Mouse (Mus musculus) adrenal gland, postnatal 4 days (tissue): ENCODE data around the gene Ncam1. TPM values are rescaled to one million over a fixed set of nuclear protein-coding genes. Genes with fewer than 3 reads are reported as not detected.

Experiments
- DNase-seq, 2 experiments: peaks; one replicate each; pipeline ENCODE4 v3.0.0; 2021 to 2022; ENCODE audit warnings: low spot score in 2 of 2, mixed read lengths in 2 of 2
- total RNA-seq, 2 experiments: library from RNA; stranded (reverse); gene quantifications; 2 replicates each; pipeline ENCODE4 v1.2.3; 2021

The Ncam1 gene
- total RNA-seq, 2 experiments from 2014 or later = 107 to 130 TPM

- no peak for DNase-seq
These were observed 289.1 kb downstream of the Ncam1 start for GRCm38 (mm10) chr9:49509628-49510027.

GRCm38 (mm10) chr9:49509094-49509493 is 289.6 kb downstream of the Ncam1 start:
- no peak for DNase-seq

DNA sequence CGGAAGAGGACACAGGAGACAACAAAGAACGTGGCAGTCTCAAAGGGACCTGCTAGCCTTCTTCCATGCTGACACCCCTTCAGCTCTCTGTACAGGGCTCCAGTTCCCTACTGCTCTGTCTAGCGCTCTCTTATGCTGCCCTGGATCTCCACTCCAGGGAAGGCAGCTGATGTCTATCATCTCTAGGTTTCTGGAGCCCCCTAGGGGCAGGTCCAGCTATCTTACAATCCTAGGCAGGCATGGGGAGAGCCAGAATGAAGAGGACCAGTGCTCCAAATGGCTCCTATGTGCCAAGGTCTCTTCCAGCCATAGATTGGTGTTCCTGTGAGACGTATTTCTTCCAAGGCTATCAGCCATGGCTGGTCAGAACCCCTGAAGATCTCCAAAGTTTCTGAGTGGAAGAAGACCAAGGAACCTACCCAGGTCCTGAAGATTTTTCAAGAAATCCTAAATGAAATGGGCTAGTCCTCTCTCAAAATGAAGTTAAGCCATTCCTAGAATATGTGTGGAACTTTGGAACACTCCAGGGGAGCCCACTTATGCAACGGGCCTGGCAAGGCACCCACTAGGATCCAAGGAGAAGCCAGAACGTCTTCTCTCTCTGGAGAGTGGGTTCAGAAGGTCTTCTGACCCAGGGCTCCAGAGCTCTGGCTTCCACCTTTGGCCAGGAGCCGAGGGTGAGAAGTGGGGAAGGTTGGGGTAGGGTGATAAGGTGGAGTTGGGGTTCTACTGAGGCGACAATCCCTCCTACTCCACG is 290.7 kb downstream of the Ncam1 start:
- no peak for DNase-seq

GRCm38 (mm10) chr9:49504658-49505057 is 294.1 kb downstream of the Ncam1 start:
- no peak for DNase-seq

- DNase-seq = no peak
These were observed 296.5 kb downstream of the Ncam1 start for GRCm38 (mm10) chr9:49502245-49502644.

DNA sequence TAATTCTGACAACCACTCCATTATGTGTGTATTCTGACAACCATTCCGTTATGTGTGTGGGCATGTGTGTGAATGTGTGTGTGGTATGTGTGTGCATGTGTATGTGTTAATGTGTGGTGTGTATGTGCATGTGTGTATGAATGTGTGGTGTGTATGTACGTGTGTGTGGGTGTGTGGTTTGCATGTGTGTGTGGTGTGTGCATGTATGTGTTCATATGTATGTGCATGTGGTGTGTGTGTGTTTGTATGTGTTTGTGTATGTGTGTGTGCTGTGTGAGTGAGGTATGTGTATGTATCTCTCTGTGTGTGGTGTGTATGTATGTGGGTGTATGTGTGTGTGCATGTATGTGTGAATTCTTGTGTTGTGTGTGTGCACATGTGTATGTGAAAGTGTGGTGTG is 298.8 kb downstream of the Ncam1 start:
- DNase-seq = no peak

DNA sequence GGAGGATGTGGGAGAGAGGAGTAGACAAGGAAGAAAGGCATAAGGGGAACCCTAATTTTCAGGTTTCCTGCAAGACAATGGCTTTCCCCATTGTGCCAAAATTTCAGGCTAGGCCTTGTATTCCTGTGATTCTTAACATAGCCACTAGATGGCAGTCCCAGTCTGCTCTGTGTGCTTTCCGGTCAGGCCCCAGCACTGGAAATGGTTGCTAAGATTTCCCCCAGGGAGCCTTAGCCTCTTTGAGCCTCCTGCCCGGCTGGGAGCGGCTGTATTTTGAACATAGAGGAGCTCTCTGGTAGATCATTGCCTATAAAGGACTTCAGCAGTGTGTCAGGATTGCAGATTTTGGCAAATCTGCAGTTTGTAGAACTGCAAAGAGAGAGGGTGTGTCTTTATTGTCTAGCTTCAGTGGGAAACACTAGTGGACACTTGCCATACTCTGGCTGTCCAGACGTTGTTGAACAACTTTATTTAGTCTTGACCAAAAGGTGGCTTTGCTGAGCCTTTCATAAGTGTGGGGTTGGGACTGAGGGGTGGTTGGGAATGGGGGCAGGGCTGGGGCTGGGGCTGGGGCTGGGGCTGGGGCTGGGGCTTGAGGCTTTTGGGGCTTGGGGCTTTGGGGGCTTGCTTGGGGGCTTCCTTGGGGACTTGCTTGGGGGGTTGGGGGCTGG is 304.6 kb downstream of the Ncam1 start:
- DNase-seq = peak in 1 of 2 experiments; percentile 47

- no peak for DNase-seq
These were observed 308.1 kb downstream of the Ncam1 start for GRCm38 (mm10) chr9:49490609-49491008.

GRCm38 (mm10) chr9:49488912-49489895 is 309.5 kb downstream of the Ncam1 start:
- peak; percentile 74 for DNase-seq

GRCm38 (mm10) chr9:49488258-49488657 is 310.5 kb downstream of the Ncam1 start:
- no peak for DNase-seq

DNA sequence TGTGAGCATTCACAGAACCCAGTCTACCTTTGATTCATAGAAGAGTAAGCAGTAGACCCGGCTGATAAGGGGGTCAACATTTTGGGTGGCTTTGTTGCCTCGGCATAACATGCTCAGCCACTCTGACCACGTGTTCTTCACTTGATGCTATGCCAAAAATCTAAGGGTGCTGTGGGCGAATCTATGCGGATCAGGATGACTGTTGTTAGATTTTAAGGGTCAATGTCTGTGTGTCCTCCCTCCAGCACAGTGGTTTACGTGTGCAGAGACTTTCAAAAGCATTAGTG is 311.1 kb downstream of the Ncam1 start:
- no peak for DNase-seq

GRCm38 (mm10) chr9:49486805-49487656 is 311.7 kb downstream of the Ncam1 start:
- DNase-seq = no peak

DNA sequence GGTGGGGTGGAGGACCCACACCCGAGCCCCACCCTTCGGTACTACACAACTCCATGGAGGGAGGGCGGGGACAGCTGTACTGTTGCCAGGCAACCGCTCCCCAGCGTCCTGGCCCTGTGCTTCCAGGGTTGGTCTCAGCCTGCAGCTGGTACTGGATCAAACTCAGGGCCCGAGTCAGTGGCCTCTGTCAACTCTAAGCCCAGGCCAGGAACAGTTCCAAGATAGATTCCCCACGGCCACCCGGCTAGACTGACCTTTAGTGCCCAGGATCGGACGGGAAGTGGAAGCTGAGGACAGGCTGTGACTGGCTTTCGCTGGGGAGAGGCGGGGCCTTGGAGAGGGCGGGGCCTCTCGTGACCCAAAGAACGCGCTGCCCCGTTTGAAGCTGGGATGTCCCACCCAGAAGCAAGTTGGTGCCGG is 312.8 kb downstream of the Ncam1 start, which contains the start of gene Ttc12:
TSS of gene Ttc12 (minus strand) at position 334 of the 420 bp plus-strand sequence.
- DNase-seq = peak; percentile 60 to 74

DNA sequence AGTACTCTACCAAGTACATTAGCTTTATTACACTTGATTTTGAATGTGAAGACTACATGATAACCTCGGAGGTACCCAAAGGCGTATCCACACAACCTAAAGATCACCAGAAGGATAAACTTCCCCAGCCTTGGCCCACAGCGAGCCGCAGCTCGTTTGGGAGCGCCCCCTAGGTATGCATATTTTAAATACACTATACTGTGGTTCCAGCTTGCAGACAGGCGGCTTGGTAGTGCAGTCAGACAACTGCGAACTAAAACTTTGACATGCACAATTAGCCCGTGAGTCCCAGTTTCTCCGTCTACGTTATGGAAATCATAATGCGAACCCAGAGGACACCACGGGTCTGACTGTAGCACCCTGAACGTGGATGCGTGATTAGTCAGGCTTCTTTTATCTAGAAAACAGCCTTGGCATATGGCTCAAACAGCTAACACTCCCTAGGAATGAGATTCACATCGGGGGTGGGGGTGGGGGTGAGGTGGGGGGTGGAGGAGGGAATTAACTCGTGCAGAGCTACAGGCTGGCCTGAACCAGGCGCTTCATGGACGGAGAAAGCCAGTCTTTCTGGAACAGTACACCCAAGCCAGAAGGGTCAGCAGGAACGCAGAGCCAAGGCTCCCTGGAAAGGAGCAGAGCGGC is 313.4 kb downstream of the Ncam1 start:
- no peak for DNase-seq

- peak in 1 of 2 experiments; percentile 12 for DNase-seq
These were observed 315.4 kb downstream of the Ncam1 start for GRCm38 (mm10) chr9:49483316-49483715.

- DNase-seq = no peak
These were observed 326.6 kb downstream of the Ncam1 start for GRCm38 (mm10) chr9:49472126-49472525.

GRCm38 (mm10) chr9:49470946-49471345 is 327.8 kb downstream of the Ncam1 start:
- no peak for DNase-seq

- DNase-seq = no peak
These were observed 328.7 kb downstream of the Ncam1 start for GRCm38 (mm10) chr9:49470006-49470405.

DNA sequence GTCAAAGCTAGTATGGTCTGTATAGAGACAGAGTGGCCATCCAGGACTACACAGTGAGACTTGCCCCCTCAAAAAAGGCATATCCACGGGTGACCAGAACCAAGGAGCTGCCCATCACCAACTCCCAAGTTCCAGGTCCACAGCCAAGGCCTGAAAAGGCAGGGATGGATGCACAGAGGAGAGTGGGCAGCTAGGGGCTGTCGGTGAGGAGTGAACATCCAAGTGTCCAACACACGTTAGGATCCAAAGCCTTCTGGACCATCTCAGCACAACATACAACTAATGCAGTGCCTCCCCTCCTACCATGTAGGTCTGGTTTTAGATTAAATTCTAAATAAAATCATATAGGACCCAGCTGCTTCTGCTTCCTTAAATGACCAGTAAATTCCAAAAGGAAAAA is 342.6 kb downstream of the Ncam1 start:
- DNase-seq = no peak

DNA sequence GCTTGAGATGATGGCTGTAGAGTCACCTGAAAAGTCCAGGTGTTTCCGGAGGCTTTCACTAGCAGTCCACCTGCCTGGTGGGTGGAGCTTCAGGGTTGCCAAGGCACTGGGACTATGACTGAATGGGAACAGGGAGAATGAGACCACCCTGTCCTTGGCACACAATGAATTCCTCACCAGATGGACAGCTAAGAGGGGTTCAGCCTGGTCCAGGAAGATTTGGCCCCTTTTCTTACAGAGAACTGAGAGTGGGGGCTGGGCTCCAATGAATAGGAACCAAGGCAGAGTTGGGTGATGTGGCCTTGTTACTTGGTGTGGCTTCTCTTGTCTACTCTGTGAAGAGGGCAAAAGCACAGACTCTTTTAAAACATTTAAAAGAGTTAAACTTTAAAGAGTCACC is 346.3 kb downstream of the Ncam1 start:
- DNase-seq = no peak
